Mouse (Mus musculus) frontal cortex, adult (tissue): ENCODE data around the gene Sele.

Experiments
- ATAC-seq: cut with Nextera tagmentation; 2 replicates; pipeline ENCODE4 v1.9.2; 2017; ENCODE audit warnings: mild to moderate bottlenecking, moderate library complexity, mixed read lengths; ENCODE audit not compliant: low TSS enrichment

The Sele gene

GRCm38 (mm10) chr1:164072001-164072400 is 24.0 kb downstream of the Sele start:
- ATAC-seq = no peak

GRCm38 (mm10) chr1:164073091-164073490 is 25.1 kb downstream of the Sele start:
- ATAC-seq = no peak

- no peak for ATAC-seq
Measured at GRCm38 (mm10) chr1:164073803-164074202, 25.8 kb downstream of the Sele start.

- ATAC-seq = no peak
Measured at GRCm38 (mm10) chr1:164074606-164075140, 26.6 kb downstream of the Sele start.

- no peak for ATAC-seq
Measured at GRCm38 (mm10) chr1:164075416-164075815, 27.4 kb downstream of the Sele start.

GRCm38 (mm10) chr1:164076441-164076840 is 28.4 kb downstream of the Sele start:
- ATAC-seq = no peak

- no peak for ATAC-seq
Measured at GRCm38 (mm10) chr1:164077031-164077430, 29.0 kb downstream of the Sele start.

GRCm38 (mm10) chr1:164078323-164078741 is 30.3 kb downstream of the Sele start:
- ATAC-seq = no peak

GRCm38 (mm10) chr1:164079091-164079490 is 31.1 kb downstream of the Sele start:
- no peak for ATAC-seq

GRCm38 (mm10) chr1:164083046-164083445 is 35.0 kb downstream of the Sele start:
- no peak for ATAC-seq

- no peak for ATAC-seq
Measured at GRCm38 (mm10) chr1:164086797-164087196, 38.8 kb downstream of the Sele start.

- no peak for ATAC-seq
Measured at GRCm38 (mm10) chr1:164087872-164088271, 39.8 kb downstream of the Sele start.

GRCm38 (mm10) chr1:164096780-164097179 is 48.7 kb downstream of the Sele start:
- ATAC-seq = no peak

GRCm38 (mm10) chr1:164097911-164098310 is 49.9 kb downstream of the Sele start:
- no peak for ATAC-seq

GRCm38 (mm10) chr1:164098372-164098771 is 50.3 kb downstream of the Sele start:
- no peak for ATAC-seq
